Mouse (Mus musculus): ENCODE measurements around the gene Cc2d1a.

The Cc2d1a gene

GRCm38 (mm10) chr8:84147769-84148530, at the start of gene Cc2d1a, which contains the start of gene 4930432K21Rik:
Cc2d1a (minus strand) TSS chr8:84147936.
4930432K21Rik (plus strand) TSS chr8:84148025.
- peak; percentile 90 to 93 for DNase-seq (ENCODE audit: low spot score in 2 of 2)

GRCm38 (mm10) chr8:84197141-84197921, 49.6 kb upstream of the Cc2d1a start:
- DNase-seq (ENCODE audit: low spot score in 2 of 2): peak; percentile 91 to 94

DNA sequence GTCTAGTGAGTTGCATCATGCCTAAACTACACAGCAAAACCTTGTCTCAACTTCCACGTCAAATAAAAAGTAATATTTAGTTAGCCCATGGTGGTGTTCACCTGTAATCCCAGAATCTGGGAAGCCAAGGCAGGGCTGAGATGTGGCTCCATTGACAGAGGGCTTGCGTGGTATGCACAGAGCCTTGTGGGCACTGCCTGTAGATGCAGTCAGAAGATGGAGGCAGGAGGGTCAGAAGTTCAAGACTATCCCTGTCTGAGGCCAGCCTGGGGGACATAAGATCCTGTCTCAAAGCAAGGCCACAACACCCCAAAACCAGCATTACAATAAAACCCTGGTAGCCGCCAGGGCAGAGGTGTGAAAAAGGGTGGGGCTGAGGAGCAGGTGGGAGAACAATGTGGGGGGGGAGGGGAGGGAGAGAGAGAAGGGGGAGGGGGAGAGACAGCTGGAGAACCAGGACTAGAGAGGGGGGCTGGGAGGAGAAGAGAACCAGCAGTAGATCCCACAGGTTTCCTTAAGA, 46.5 kb upstream of the Cc2d1a start:
- no peak for DNase-seq (ENCODE audit: low spot score in 2 of 2)

GRCm38 (mm10) chr8:84193566-84193965, 45.8 kb upstream of the Cc2d1a start:
- DNase-seq (ENCODE audit: low spot score in 2 of 2): no peak

DNA sequence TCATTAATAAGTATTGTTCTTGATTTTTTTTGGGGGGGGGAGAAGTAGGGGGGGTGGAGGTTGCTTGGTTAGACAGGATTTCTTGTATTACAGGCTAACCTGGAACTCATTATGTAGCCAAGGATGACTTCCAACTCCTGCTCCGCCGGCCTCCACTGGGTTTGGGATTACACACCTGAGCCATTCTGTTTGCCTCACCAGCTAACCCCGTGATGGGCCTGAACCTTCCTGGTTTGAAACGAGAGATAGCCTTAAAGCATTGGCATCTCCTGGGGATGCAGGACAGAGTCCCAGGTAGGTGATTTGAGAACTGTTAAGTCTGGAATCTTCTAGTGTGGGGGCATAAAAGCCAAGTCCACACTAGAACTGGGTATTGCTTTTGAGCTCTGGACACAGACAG, 45.4 kb upstream of the Cc2d1a start:
- DNase-seq (ENCODE audit: low spot score in 2 of 2): no peak

DNA sequence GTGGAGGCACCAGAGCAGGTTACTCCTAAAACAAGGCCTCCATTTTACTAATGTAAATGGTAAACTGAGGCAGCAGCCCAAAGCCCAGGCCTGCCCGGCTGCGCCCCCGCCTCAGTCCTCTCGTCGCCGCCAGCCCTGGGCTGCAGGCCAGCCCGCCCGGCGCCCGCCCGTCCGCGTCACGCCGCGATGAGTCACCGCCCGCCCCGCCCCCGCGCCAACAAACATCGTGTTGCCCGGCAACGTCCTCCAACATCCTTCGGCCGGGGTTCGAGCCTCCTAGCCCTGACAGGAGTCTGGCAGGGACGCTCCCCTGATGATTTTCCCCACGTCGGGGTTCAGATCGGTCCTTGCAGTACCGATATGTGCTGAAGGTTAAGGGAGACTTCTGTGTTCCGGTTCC, 44.8 kb upstream of the Cc2d1a start:
- DNase-seq (ENCODE audit: low spot score in 2 of 2): peak; percentile 87 to 88

- peak; percentile 81 to 86 for DNase-seq (ENCODE audit: low spot score in 2 of 2)
These were observed 44.3 kb upstream of the Cc2d1a start for GRCm38 (mm10) chr8:84192023-84192422.

GRCm38 (mm10) chr8:84190191-84190867, 42.6 kb upstream of the Cc2d1a start:
- peak in 1 of 2 experiments; percentile 33 for DNase-seq (ENCODE audit: low spot score in 2 of 2)

DNA sequence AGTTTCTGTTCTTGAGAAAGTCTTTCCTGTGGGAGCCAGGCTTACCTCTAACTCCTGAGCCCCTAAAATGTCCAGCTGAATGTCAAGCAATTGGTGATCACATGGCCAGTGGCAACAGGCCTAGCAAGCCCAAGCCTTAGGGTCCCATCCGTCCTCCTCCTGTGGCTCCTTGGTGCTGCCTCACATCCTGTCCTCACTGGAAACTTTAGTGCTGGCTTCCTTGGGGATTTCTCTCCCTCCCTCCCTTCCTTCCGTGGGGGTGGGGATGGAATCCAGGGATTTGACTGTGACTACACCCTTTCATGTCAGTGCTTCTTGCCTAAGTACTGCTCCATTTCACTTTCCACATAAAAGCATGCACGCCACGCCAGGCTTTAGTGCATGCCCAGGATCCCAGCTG, 41.9 kb upstream of the Cc2d1a start:
- DNase-seq (ENCODE audit: low spot score in 2 of 2): no peak

- no peak for DNase-seq (ENCODE audit: low spot score in 2 of 2)
These were observed 40.9 kb upstream of the Cc2d1a start for GRCm38 (mm10) chr8:84188671-84189070.

- peak; percentile 82 to 85 for DNase-seq (ENCODE audit: low spot score in 2 of 2)
These were observed 39.5 kb upstream of the Cc2d1a start for GRCm38 (mm10) chr8:84187065-84187755.

DNA sequence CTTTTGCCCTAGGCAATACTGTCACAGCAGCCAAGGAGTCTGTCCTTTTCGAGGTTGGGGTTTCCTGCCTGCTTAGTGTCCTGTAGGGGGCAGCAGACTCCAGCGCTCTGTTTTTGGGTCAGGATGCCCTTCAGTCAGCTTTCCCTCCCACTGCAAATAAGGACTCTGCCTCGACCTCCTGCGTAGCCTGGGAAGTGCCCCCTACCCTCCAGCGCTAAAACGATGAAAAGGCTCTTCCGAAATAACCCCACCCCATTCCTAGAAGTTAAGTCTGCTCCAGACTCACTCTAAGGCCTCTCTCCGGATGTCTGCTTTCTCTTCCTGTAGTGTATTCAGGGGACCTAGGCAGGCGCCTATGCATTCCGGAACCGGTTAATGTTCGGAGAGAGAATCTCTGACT, 38.8 kb upstream of the Cc2d1a start:
- DNase-seq (ENCODE audit: low spot score in 2 of 2): peak; percentile 80 to 82

DNA sequence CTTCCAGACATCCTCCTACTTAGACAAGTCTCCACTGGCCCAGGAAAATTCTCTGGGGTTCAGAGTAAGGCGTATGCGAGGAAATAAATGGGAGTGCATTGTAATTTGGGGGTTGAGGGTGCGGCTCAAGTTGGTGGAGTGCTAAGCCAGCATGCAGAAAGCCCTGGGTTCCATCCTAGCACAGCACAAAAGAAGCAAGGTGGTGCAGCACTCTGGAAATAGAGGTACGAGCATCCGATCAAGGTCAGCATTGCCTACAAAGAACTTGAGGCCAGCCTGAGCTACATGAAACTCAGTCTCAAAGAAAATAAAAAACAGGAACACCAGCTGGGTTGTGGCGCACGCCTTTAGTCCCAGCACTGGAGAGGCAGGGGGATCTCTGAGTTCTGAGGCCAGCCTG, 37.4 kb upstream of the Cc2d1a start, which contains the start of gene Nanos3:
Gene Nanos3, minus strand, starts transcription at position 101 of the 400 bp plus-strand sequence.
- no peak for DNase-seq (ENCODE audit: low spot score in 2 of 2)

DNA sequence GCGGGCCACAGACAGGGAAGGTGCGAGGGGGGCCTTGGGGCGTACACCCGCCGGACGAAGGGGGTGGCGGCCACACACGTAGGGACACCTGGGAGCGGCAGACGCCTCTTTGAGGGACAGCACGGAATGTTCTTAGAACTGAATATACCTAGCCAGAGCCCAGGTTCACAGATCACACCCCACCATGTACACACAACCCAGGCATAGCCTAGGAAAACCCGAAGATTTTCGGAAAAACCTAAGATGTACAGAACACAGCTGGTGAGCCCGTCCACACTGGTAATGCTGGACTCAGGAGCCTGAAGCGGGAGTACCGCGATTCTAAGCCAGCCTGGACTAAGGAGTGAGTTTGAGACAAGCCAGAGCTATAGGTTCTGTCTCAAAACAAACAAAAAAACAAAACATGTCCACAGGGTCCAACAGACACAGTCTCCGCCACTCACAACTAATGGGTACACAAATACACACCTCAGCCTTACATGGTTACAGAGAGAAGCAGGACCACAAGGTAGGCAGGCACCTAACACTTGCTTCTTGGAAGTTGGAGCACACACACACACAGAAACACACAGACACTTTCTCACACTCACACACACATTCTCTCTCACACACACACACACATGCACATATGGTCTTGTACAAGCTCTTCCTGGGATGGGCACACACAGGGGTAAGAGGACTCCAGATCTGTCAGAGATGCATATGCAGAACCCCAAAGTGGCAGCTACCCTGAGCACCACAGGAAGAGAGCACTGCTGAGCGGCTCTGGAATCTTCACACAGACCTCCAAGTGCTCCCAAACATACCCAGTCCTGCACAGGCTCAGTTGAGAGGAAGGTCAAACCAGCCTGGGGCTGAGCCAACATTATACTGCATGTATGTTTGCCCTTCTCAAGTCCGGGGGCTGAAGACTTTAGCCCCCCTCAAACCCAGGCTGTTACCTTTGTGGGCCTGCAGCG, 36.6 kb upstream of the Cc2d1a start:
- no peak for DNase-seq (ENCODE audit: low spot score in 2 of 2)

DNA sequence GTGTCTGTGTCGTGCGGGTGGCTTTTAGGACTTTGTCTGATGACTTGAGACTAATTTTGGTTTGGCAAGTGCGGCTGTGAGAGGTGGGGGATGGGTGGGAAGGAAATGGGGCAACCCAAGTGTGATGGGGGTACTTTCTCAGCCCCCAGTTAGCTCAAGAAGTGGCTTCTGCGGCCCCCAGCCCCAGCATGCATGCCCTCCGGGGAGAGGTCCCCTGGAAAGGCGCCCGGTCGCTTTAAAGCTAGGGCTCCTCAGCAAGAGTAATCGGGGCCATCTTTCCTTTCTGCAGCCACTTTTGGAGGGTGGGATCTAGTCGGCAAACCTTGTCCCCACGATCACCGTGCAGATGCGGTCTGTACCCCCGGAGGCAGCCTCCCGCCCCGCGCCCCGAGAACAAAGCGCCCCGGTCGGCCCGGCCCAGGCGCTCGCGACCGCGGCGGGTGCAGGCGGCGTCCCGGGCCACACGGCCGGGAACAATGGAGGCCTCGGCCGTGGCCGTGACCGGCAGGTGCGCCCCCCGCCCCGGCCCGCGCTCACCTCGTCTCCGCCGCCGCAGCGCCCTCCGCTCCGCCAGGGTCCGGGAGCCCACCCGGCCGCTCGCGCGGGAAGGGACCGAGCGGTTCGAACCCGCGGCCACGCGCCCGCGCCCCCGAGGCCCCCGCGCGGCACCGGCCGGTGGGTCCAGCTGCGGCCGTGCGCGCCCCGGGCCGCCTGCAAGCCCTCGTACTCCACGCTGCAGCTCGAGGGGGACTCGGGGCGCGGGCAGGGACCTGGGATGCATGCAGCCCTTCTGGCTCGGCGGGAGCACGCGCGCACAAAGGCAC, 35.7 kb upstream of the Cc2d1a start:
- DNase-seq (ENCODE audit: low spot score in 2 of 2): peak in 1 of 2 experiments; percentile 18

DNA sequence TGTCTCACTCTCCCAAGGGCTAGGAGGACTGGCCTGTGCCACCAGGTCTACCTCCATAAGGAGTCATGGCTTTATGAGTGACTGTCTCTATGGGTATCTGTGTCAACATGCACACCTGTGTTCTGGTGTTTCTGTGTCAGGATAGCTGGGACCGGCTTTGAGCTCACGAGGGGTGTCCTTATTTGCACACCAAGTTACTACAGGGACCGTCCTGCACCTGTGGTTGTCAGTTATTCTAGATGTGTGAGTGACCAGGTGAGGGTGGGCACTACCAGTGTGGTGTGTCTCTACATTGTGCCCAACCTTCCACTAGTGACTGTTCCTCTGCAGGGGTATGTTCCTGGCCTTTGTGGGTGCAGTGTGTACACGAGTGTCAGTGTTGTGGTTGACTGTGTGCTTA, 35.1 kb upstream of the Cc2d1a start:
- no peak for DNase-seq (ENCODE audit: low spot score in 2 of 2)

DNA sequence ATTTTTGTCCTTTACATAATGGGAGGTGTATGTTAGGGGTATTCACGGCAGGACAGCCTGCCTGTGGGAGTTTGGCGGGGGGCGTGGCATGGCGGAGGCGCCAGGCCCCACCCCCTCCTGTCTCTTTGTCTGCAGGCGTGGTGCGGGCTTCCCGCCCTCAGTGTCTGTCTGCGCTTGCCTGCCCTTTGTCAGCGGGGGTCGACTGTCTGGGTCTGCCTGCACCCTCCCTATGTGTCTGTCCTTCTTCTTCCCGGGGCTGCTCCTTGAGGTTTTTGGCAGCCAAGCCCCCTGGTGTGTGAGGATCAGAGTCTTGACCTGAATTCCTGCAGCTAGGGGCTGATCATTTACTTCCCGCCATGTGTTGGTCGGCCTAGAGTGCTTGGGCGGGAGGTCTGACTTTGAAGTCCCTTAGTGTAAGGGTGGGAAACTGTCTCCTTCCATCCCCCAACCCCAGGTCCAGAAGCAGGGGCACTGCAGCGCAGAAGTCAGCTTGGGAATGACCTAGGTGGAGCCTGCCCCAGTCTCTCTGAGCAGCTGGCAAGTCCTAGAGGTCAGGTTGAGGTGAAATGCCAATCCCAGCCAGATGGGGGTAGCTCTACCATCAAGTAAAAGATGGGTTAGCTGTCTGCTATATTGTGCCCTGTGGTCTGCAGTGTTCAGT, 32.9 kb upstream of the Cc2d1a start:
- no peak for DNase-seq (ENCODE audit: low spot score in 2 of 2)

- no peak for DNase-seq (ENCODE audit: low spot score in 2 of 2)
These were observed 32.2 kb upstream of the Cc2d1a start for GRCm38 (mm10) chr8:84179946-84180345.

GRCm38 (mm10) chr8:84178592-84178991, 30.9 kb upstream of the Cc2d1a start:
- DNase-seq (ENCODE audit: low spot score in 2 of 2): no peak

Measured in natural killer cell, adult 2 months (primary cell).